Mouse (Mus musculus) common myeloid progenitor, adult 5-6 weeks (primary cell): ENCODE measurements around the gene Iffo2. TPM values are rescaled to one million over a fixed set of nuclear protein-coding genes. Genes with fewer than 3 reads are reported as not detected.

Source experiments
- ATAC-seq: replicated peaks from 2 replicates; pipeline ENCODE4 v1.8.0; 2016; ENCODE audit warnings: low read depth, mild to moderate bottlenecking, moderate TSS enrichment, inconsistent platforms; ENCODE audit not compliant: poor library complexity, severe bottlenecking
- total RNA-seq: library from RNA; stranded (forward); fragments of 200-1000, 187-1606 nt; gene quantifications from 2 replicates; pipeline ENCODE4 v1.2.3, GENCODE M21; 2017

Gene Iffo2
- total RNA-seq, 1 experiment from 2014 or later: 1.3 TPM

GRCm38 (mm10) chr4:139579003-139579402, 48.7 kb downstream of the Iffo2 start:
- peak; percentile 8; the same call in 1 of the 2 replicates for ATAC-seq

- peak; percentile 27; the same call in 1 of the 2 replicates for ATAC-seq
These were observed 49.1 kb downstream of the Iffo2 start for GRCm38 (mm10) chr4:139579466-139579865.

DNA sequence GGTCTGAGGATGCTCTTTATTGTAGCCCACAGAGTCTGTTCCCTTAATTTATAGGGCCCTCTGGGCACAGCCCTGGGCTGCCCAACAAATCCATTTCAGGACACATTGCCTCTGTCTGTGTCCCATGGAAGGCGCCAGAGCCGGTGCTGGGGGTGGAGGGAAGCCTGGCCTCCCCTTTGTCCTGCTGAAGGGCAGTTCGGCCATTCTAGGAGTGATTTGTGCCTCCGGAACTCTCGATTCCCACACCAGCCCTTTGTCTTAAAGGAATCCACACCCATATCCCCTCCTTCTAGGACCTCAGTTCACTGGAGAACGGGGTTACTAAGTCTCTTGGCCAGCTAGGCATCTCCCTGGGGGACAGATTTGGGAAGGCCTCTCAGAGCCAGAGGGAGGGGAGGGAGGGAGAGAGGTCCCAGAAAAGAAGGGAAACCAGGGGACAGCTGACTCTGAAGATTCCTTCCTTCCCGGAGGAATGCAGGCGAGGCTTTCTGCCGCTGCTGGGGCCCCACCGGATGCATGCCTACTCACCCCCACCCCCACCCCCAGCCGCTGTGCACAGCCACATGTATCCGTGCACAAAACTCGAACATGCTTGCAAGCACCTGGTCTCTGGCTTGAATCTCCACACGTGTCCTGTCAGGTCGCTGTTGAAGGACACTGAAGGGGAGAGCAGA, 50.5 kb downstream of the Iffo2 start:
- ATAC-seq: no peak

GRCm38 (mm10) chr4:139581427-139582051, 51.2 kb downstream of the Iffo2 start:
- ATAC-seq: no peak

DNA sequence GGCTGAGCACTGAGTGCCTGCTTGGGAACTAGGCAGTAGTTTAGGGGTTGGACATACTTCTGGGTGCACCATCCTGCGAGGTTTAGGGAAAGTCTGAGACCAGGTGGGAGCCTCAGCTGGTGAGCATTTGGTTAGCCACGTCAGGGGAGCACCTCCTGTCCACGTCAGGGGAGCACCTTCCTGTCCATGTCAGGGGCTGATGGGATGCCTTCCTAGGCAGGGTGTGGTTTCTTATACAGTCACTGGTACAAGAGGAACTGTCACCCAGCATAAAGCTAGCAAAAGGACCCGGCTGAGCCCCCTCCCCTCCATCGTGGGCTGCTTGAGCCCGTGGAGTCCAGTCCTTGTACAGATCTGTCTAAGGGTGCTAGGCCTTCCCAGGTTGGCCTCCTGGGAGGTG, 52.0 kb downstream of the Iffo2 start:
- ATAC-seq: no peak

DNA sequence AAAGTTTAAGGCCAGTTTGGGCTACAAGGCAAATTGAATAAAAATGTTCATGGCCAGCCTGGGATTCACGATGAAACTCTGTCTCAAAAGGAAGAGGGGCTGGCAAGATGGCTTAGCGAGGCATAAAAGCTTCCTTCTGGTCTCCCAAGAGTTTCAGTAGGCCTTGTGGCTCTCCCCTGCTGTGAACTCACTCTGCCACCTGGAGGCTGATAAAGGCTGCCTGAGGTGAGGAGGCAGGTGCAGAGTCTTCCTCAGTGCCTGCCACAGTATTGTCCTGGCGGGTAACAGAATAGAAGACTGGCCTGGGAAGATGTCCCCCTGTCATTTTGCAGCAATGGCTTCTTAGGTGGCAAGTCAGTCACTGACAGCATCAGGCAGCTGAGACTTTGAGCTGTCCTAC, 52.6 kb downstream of the Iffo2 start:
- no peak for ATAC-seq

DNA sequence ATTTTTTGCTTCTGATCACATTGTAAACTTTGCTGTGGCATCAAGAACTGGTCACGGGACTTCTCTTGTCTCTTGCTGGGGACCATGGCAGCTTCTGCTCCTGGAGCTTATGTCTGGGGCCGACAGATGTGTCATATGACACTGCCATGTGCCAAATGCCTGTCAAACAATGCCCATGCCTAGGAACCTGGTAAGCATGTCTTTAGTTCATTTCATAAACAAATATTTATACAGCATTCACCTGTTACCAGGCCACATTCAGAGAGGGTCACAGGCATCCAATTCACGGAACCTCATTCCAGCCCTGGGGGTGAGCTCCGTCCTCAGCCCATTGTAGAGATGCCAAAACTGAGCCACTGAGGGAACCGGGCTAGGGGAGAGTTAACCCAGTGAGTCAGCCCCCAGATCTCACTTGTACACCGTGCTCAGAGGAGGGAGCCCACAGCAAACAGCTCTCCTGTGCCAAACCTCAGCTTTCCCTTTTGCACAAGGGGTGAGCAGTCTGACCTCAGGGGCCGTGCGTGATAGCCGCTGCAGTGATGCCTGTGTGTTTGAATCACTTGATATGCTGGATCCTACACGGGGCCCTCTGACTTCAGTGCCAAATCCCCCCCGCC, 53.4 kb downstream of the Iffo2 start:
- no peak for ATAC-seq

GRCm38 (mm10) chr4:139584704-139585103, 54.4 kb downstream of the Iffo2 start:
- no peak for ATAC-seq

DNA sequence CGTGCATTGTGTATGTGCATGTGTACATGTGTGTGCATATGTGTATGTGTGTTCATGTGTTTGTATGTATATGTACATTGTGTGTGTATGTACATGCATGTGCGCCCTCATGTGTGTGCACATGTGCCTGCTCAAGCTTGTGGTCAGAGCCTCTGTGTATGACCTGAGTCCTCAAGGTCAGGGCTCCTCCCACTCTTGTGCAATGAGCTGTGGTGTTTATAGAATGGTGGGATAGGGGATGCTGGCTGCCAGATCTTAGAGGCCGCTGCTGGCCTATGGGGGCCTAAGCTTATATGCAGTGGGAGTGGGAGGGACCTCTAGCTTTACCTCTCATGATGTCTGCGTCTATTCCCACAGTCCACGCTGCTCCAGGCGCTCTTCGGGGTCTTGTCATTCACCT, 55.4 kb downstream of the Iffo2 start:
- peak; percentile 53 for ATAC-seq

DNA sequence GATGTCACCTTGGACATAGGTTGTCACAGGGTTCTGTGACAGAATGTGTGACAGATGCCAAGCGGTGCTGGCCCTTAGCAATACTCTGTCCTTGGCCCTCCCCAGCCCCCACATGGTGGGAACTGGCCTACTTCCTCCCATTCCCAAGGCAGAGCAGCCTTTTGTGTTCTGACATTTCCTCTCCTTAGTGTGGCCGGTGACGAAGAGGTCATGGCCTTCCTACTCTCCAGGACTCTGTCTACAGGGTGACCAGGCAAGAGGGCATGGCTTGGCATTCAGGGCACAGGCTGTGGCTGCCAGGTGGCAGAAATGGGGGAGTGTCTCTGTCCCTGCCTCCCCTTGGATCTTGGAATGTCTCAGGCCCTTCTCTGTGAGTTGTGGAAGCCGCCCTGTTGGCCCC, 57.0 kb downstream of the Iffo2 start:
- ATAC-seq: no peak

DNA sequence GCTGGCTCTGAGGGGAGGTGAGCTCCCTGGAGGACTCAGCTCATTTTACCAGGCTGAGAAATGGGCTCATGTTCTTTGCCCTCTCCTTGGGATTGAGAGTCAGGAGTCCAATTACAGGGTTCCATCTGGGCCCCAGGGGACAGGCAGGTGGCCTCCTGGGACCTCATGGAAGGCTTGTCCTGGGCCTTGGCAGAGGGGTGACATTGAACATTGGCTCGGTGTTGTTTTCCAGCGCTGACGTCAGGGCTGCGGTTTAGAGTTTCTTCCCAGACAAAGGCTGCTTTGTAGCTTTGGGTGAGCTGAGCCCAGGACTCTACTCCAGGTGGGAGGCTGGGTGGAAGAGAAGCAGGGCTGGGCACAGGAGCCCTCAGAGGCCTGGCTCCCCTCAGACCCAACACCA, 57.4 kb downstream of the Iffo2 start:
- no peak for ATAC-seq

GRCm38 (mm10) chr4:139589351-139590027, 59.1 kb downstream of the Iffo2 start:
- ATAC-seq: no peak

- ATAC-seq: no peak
These were observed 60.1 kb downstream of the Iffo2 start for GRCm38 (mm10) chr4:139590446-139590845.

GRCm38 (mm10) chr4:139592895-139593294, 62.5 kb downstream of the Iffo2 start:
- no peak for ATAC-seq

GRCm38 (mm10) chr4:139593383-139593782, 63.0 kb downstream of the Iffo2 start:
- no peak for ATAC-seq

DNA sequence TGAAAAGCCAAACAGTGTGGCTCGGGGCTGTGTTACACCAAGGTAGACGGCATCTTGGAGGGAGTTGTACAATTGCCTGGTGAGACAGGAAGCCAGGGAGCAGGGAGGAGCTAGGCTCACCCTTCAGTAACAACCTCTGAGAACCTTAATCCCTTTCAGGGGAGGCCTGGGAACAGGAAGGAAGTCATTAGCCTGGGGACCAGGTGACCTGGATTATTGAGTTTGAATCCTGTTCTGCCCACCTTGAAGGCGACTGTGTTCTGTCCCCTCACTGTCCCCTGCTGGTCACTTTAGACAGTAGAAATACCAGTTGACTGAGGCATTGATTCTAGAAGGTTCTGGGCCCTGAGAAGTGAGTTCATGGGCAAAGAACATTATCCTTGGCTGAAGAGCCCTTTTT, 63.7 kb downstream of the Iffo2 start:
- ATAC-seq: no peak

DNA sequence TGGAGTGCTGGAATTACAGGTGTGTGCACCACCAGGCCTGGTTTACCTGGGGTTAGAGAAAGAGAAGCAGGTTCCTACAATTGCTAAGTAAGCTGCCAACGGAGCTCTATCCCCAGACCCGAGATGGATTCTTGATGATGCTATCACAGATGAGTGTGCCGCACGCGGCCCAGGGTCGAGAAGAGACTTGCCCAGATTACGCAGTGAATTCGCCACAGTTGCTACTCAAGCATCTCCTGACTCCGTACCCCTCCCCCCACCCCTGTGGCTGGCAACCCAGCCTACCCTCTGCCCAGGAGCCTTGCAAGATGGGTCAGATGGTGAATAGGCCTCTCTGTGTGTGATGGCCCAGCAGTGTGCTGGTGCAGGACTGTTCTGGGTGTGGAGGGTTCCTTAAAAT, 66.4 kb downstream of the Iffo2 start:
- 0 out of 2 replicates have a peak, but pooled peaks have one; percentile 3 for ATAC-seq

GRCm38 (mm10) chr4:139597286-139598284, 67.2 kb downstream of the Iffo2 start:
- peak; percentile 27 for ATAC-seq

GRCm38 (mm10) chr4:139598356-139598755, 68.0 kb downstream of the Iffo2 start:
- no peak for ATAC-seq
